Mouse (Mus musculus): ENCODE measurements around the gene Ppm1j. TPM values are rescaled to one million over a fixed set of nuclear protein-coding genes. Genes with fewer than 3 reads are reported as not detected.
"Not testable (repeated sequence)": the region's sequence is repeated elsewhere in the genome, so short reads cannot be mapped to it uniquely, and the experiment has no call there.

Ppm1j gene
- polyA plus RNA-seq, 1 experiment from 2014 or later: 23.8 TPM

GRCm38 (mm10) chr3:104805539-104805938 lies 24.7 kb downstream of the Ppm1j start:
- in situ Hi-C loops (cut with MboI; ENCODE audit: low pct_unique_long_range_greater_than_20kb): no loop called here
- ChIA-PET POLR2A (interaction anchor here (1.2 kb wide), 1 partner anchor 13 kb away, joined by 4 read pairs; the partner anchor contains the start of gene Mov10), CTCF (interaction anchor here (1.0 kb wide), 1 partner anchor 9 kb away, joined by 3 read pairs; no protein-coding TSS in a partner anchor)
- ATAC-seq (no peak), DNase-seq (ENCODE audit: low read depth, low spot score) (no peak)
- no peak for TF ChIP-seq CTCF (IDR thresholded peaks at IDR 0.05)
- no peaks in the 10 kb centered on the region for H3K27me3 ChIP-seq

GRCm38 (mm10) chr3:104811752-104812151 lies 30.9 kb downstream of the Ppm1j start:
- ATAC-seq (no peak), DNase-seq (ENCODE audit: low read depth, low spot score) (no peak)
- H3K27me3 ChIP-seq: no peaks in the 10 kb centered on the region
- in situ Hi-C loops (cut with MboI; ENCODE audit: low pct_unique_long_range_greater_than_20kb): no loop called here
- TF ChIP-seq CTCF (IDR thresholded peaks at IDR 0.05): no peak
- CTCF ChIA-PET: interaction anchor here (1.2 to 1.9 kb wide), 3 partner anchors 10 to 24 kb away, joined by 3 to 7 read pairs (median 6); partner anchors contain the start of gene Rhoc
- POLR2A ChIA-PET: no interaction called here

- TF ChIP-seq CTCF (IDR thresholded peaks at IDR 0.05): no peak
- H3K27me3 ChIP-seq: no peaks in the 10 kb centered on the region
- ATAC-seq (no peak), DNase-seq (ENCODE audit: low read depth, low spot score) (no peak)
- in situ Hi-C loops (cut with MboI; ENCODE audit: low pct_unique_long_range_greater_than_20kb): no loop called here
- ChIA-PET CTCF (interaction anchor here (1.6 to 1.9 kb wide), 2 partner anchors 10 to 24 kb away, joined by 6 to 7 read pairs; partner anchors contain the start of gene Rhoc), POLR2A (no interaction called here)
Observed at GRCm38 (mm10) chr3:104812254-104812653, 31.4 kb downstream of the Ppm1j start.

- in situ Hi-C loops (cut with MboI; ENCODE audit: low pct_unique_long_range_greater_than_20kb); DNase-seq (ENCODE audit: low read depth, low spot score); CTCF ChIA-PET; ATAC-seq; POLR2A ChIA-PET; H3K27me3 ChIP-seq: not testable (repeated sequence)
Observed at GRCm38 (mm10) chr3:104813227-104813626, 32.4 kb downstream of the Ppm1j start.

- no peak for TF ChIP-seq CTCF (IDR thresholded peaks at IDR 0.05)
- in situ Hi-C loops (cut with MboI; ENCODE audit: low pct_unique_long_range_greater_than_20kb): no loop called here
- no peaks in the 10 kb centered on the region for H3K27me3 ChIP-seq
- POLR2A ChIA-PET: no interaction called here
- DNase-seq (ENCODE audit: low read depth, low spot score): no peak
- ATAC-seq: no peak
- CTCF ChIA-PET: interaction anchor here (0.9 to 5.4 kb wide), 4 partner anchors 10 to 26 kb away, joined by 3 to 30 read pairs (median 4); partner anchors contain the start of gene Rhoc
Observed at GRCm38 (mm10) chr3:104814746-104815145, 33.9 kb downstream of the Ppm1j start.

GRCm38 (mm10) chr3:104815346-104815745 lies 34.5 kb downstream of the Ppm1j start:
- CTCF ChIA-PET: interaction anchor here (1.3 to 5.4 kb wide), 3 partner anchors 10 to 26 kb away, joined by 3 to 30 read pairs (median 4); partner anchors contain the start of gene Rhoc
- no peak for TF ChIP-seq CTCF (IDR thresholded peaks at IDR 0.05)
- POLR2A ChIA-PET: interaction anchor here (0.5 kb wide), 1 partner anchor 666 kb away, joined by 3 read pairs; no protein-coding TSS in a partner anchor

GRCm38 (mm10) chr3:104816130-104816529 lies 35.3 kb downstream of the Ppm1j start:
- POLR2A ChIA-PET: interaction anchor here (0.9 to 4.0 kb wide), 2 partner anchors 22 to 27 kb away, joined by 4 to 35 read pairs; partner anchors contain the start of gene Rhoc
- DNase-seq (ENCODE audit: low read depth, low spot score) (no peak), ATAC-seq (no peak)
- CTCF ChIA-PET: interaction anchor here (1.4 to 5.4 kb wide), 2 partner anchors 17 to 27 kb away, joined by 4 to 30 read pairs; partner anchors contain the start of gene Rhoc
- H3K27me3 ChIP-seq: no peaks in the 10 kb centered on the region
- no peak for TF ChIP-seq CTCF (IDR thresholded peaks at IDR 0.05)
- in situ Hi-C loops (cut with MboI; ENCODE audit: low pct_unique_long_range_greater_than_20kb): no loop called here

More at GRCm38 (mm10) chr3:104815346-104815745, 34.5 kb downstream of the Ppm1j start:
- DNase-seq (ENCODE audit: low read depth, low spot score): no peak
- in situ Hi-C loops (cut with MboI; ENCODE audit: low pct_unique_long_range_greater_than_20kb): no loop called here
- no peak for ATAC-seq
- H3K27me3 ChIP-seq: no peaks in the 10 kb centered on the region

- TF ChIP-seq CTCF (IDR thresholded peaks at IDR 0.05): no peak
- ChIA-PET CTCF (interaction anchor here (1.0 to 5.4 kb wide), 6 partner anchors 8 to 166 kb away, joined by 3 to 30 read pairs (median 3); partner anchors contain the start of gene Rhoc), POLR2A (interaction anchor here (1.0 to 4.0 kb wide), 6 partner anchors 23 to 47 kb away, joined by 3 to 35 read pairs (median 6); partner anchors contain the start of genes Capza1, Fam19a3, Rhoc and St7l)
- no peak for DNase-seq (ENCODE audit: low read depth, low spot score)
- in situ Hi-C loops (cut with MboI; ENCODE audit: low pct_unique_long_range_greater_than_20kb): no loop called here
- peak; percentile 73 for ATAC-seq
- H3K27me3 ChIP-seq: no peaks in the 10 kb centered on the region
Observed at GRCm38 (mm10) chr3:104817481-104817990, 36.7 kb downstream of the Ppm1j start.

- no peak for TF ChIP-seq CTCF (IDR thresholded peaks at IDR 0.05)
- in situ Hi-C loops (cut with MboI; ENCODE audit: low pct_unique_long_range_greater_than_20kb): no loop called here
- no peaks in the 10 kb centered on the region for H3K27me3 ChIP-seq
- peak; percentile 74 for ATAC-seq
- peak; percentile 46 for DNase-seq (ENCODE audit: low read depth, low spot score)
- POLR2A ChIA-PET: interaction anchor here (0.7 to 4.0 kb wide), 7 partner anchors 13 to 178 kb away, joined by 3 to 35 read pairs (median 5); partner anchors contain the start of genes Capza1, Fam19a3, Rhoc and St7l
- CTCF ChIA-PET: interaction anchor here (1.0 to 5.4 kb wide), 7 partner anchors 8 to 165 kb away, joined by 3 to 30 read pairs (median 3); partner anchors contain the start of gene Rhoc
Observed at GRCm38 (mm10) chr3:104817991-104818748, 37.3 kb downstream of the Ppm1j start, which contains the start of gene Mov10. TSS of gene Mov10 (minus strand) at chr3:104818563.

- ATAC-seq: no peak
- POLR2A ChIA-PET: interaction anchor here (0.7 to 4.0 kb wide), 5 partner anchors 14 to 179 kb away, joined by 3 to 35 read pairs (median 8); partner anchors contain the start of genes Capza1, Rhoc and St7l
- in situ Hi-C loops (cut with MboI; ENCODE audit: low pct_unique_long_range_greater_than_20kb): no loop called here
- CTCF ChIA-PET: interaction anchor here (1.2 to 5.4 kb wide), 4 partner anchors 9 to 165 kb away, joined by 3 to 30 read pairs (median 4); partner anchors contain the start of gene Rhoc
- no peaks in the 10 kb centered on the region for H3K27me3 ChIP-seq
- DNase-seq (ENCODE audit: low read depth, low spot score): no peak
- TF ChIP-seq CTCF (IDR thresholded peaks at IDR 0.05): no peak
Observed at GRCm38 (mm10) chr3:104818749-104819134, 37.9 kb downstream of the Ppm1j start.

All from Patski (cell line).